Mouse (Mus musculus): ENCODE data around the gene Wdr34.

Wdr34 gene

DNA sequence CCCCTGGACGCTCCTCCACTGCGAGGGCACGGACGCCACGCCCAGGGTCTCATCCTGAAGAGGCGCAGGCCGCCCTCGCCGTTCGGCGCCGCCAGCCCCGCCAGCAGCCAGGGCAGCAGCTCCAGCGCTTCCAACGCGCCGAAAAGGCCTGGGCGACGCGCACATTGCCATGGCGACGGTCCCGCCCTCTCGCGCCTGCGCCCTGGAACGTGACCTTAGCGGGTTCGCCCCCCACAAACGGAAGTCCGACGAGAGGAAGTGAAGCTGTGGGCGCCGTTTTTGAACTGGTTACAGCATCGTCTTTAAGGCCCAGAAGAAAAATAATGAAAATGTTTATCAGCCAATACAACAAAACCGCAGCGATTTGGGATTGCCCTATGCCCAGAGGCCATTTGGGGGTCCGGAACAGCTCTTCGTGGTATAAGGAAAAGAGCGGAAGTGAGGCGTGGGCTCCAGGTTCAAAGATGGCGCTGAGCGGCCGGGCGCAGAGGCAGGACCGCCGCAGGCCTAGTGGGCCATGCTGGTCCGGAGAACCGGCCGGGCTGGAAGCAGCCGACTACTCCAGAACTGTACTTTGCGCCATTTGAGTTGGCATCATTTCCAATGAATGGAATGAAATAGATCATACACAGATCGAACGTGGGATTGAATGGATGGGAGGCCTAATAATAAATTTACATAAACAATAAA lies at the start of gene Wdr34:
Gene Wdr34 (minus strand): TSS at position 183 of the 690 bp plus-strand sequence.
- DNase-seq, result peak; percentile 99

DNA sequence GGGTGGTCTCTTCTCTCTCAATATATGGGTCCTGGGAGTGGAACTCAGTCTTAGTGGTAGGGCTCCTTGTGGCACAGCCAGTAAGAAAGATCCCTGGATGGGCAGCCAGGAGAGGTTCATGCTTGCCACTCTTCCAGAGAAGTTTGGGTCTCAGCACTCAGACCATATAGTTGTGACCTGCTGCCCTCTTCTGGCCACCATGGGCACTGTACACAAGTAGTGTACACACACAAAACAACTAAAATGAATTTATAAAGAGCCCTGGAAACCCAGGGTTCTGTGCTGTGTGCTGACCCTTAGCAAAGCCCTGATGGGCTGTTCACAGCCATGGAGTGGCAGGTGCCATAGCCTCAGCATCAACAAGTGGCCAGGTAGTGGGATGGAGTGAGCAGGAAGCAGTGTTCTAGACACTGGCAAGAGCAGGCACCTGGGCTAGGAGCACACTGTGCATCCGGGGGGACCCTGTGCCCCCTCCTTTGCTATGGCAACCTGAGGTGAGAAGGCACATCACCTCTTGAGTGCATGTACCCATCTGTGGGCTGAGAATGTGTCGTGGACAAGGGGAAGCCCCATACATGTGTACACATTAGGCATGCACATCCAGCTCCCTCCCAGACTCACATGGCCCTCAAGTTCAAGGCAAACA lies 47.3 kb upstream of the Wdr34 start:
- peak; percentile 91 for DNase-seq

DNA sequence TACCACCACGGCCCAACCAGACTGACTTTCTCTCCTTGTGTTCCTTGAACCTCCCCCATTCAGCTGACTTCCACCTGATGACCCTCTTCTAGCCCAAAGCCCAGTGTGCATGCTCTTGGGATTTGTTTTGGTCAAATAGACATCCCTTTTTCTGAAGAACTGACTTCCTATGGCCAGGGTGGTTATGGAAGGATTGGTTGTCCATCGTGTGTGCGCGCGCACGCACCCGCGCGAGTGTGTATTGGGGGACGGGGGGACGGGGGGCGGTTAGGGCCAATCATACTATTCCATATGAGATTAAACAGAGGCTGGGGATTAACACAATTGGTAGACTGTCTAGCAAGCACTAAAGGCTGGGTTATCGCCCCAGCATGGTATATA lies 45.5 kb upstream of the Wdr34 start:
- DNase-seq, result no peak

GRCm38 (mm10) chr2:30093471-30094207 lies 45.0 kb upstream of the Wdr34 start, which contains the start of gene Zdhhc12:
TSS of gene Zdhhc12 (minus strand) at chr2:30093648.
- DNase-seq, result peak; percentile 100

GRCm38 (mm10) chr2:30092280-30092918 lies 43.7 kb upstream of the Wdr34 start:
- peak; percentile 93 for DNase-seq

DNA sequence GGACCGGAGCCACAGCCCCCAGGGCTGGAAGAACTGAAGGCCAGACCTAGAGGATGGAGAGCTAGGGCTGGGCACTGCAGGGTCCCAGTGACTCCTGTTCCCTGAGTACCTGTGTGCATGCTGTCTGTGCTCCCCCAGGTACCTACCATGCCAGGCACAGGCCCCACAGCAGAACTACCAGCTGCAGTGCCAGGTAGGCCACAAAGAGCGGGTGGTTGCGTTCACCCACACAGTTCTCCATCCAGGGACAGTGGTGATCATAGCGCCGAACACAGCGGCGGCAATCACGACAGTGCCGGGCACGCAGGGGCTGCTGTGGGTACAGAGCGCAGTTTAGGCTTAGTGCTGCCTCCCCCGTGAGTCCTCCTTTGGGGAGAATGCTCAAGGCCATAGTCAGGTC lies 42.8 kb upstream of the Wdr34 start:
- DNase-seq, result peak; percentile 92

GRCm38 (mm10) chr2:30087310-30087709 lies 38.6 kb upstream of the Wdr34 start:
- no peak for DNase-seq

GRCm38 (mm10) chr2:30084632-30085031 lies 36.0 kb upstream of the Wdr34 start:
- DNase-seq, result no peak

- DNase-seq, result peak; percentile 90
Observed at GRCm38 (mm10) chr2:30084113-30084512, 35.4 kb upstream of the Wdr34 start.

DNA sequence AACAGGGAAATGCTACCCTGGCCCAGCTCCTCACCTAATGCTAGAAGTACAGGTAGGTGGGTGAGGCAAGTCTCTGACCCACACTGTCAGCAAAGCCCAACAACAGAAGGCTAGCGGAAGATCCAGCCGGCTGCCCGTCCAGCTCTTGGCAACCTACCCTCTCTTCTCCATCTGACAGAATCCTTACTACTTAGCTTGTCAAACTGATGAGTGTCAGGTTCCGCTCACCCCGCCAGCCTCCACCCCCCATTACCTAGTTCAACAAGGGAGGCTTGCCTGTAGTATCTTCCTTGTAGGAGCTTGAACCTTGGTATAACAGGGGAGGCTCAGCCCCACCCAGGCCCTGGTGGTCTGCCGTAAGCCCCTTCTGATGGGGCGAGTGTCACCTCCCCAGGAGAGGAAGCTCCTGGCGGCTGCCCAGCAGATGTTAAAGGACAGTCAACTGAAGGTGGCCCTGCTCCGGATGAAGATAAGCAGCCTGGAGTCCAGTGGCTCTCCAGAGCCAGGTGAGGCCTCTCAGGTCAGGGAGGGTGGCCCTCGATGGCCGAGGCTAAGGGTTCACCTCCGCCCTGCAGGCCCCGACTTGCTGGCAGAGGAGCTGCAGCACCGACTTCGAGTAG lies 31.6 kb upstream of the Wdr34 start:
- DNase-seq, result peak; percentile 92

GRCm38 (mm10) chr2:30078760-30079159 lies 30.1 kb upstream of the Wdr34 start:
- DNase-seq, result peak; percentile 90

GRCm38 (mm10) chr2:30078349-30078712 lies 29.6 kb upstream of the Wdr34 start:
- peak; percentile 99 for DNase-seq

DNA sequence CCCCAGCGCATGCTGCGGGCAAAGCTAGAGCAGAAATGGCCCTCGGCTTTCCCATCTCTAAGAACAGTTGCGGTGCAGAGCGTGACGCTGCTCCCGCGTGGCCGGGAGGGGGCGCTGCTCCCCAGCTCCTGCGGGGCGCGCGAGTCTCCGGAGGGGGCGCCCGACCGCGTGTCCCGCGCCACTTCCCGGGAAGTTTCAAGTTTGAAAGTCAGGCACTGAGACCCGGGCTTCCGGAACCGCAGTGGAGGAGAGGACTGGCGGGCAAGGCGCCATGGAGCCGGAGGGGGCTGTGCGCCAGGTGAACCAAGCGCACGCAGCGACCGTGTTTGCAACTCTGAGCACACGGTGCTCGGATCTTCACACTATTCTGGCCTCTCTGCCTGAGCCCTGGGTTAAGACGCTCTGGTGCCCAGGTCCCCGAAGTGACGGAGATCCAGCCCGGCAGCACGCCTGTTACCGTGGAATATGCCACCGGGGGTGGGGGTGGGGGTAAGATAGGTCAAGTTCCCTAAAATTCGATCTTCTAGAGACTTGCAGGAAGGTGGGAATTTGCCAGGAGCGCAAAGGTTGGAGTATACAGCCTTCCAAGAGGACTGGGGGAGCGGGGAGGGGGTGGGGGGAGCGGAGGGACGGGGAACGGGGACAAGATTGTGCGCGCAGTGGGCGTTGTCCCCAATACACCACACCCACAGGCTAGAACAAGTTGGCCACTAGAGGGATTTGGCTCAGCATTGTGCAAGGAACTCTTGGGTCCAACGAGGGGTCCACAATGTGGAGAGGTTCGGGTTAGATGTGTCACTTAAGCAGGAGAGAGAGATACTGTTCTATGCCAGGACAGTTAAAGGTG lies 29.0 kb upstream of the Wdr34 start, which contains the start of gene Pkn3:
Gene Pkn3 (plus strand): TSS at position 183 of the 847 bp plus-strand sequence.
- DNase-seq, result peak; percentile 98

DNA sequence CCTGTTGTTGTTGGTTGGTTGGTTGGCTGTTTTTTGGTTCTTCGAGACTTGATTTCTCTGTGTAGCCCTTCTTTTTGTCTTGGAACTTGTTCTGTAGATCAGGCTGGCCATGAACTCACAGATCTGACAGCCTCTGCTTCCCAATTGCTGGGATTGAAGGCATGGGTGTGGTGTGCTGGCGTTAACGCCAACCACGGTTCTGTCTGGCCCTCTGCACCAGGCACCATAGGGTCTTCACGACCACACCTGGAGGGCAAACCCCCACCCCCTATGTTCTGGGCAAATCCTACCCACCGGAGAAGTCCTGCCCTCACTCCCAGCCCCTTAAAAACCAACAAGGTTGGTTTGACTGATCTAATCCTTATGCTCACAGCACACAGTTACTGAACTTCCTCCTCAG lies 28.3 kb upstream of the Wdr34 start:
- peak; percentile 92 for DNase-seq

DNA sequence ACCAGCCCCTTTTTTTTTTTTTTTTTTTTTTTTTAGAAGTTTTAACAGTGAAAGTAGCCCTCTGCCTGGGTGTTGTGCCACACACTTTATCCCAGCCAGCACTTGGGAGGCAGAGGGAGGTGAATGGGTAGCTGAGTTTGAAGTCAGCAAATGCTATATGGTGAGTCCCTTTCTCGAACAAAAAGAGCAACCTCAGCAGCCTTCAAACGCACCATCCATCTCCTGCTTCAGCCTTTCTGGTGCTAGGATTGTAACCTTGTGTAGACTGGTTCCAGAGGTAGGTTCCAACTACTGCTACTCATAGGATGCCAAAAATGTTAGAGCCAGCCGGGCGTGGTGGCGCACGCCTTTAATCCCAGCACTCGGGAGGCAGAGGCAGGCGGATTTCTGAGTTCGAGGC lies 27.8 kb upstream of the Wdr34 start:
- DNase-seq, result no peak

- DNase-seq, result no peak
Observed at GRCm38 (mm10) chr2:30075625-30076024, 26.9 kb upstream of the Wdr34 start.

DNA sequence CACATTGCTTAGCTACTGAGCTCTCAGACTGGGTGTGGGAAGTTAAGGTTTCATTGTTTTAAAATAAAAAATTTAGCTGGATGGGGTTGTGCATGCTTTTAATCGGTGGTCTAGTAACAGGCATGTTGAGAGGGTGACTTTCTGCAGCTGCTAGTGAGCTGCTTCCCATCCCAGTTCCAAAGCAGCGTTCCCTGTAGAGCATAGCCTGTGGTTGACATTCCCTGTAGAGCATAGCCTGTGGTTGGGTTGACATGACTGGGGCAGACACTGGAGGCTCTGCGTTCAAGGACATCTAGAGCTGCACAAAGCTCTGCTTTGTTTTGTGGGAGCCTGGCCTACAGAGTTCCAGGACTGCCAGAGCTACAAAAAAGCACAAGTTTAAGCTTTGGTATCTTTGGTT lies 24.6 kb upstream of the Wdr34 start:
- DNase-seq, result no peak

- no peak for DNase-seq
Observed at GRCm38 (mm10) chr2:30072875-30073274, 24.2 kb upstream of the Wdr34 start.

DNA sequence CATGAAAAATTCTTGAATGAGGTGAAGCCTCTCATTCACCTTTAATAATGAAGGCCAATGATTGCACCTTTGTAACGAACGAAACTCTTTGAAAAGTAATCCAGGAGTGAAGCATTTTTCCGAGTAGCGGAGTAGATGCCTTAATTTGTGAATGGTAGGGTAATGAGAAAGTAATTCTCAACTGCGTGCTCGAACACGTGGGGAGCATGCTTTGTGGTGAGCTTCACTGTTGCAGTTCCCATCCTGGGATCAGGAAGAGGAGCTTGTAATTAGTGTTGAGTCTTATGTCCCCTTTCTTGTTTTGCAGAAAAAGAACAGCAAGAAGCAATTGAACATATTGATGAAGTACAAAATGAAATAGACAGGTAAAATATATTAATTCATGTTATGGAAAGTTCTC lies 19.3 kb upstream of the Wdr34 start:
- DNase-seq, result no peak

DNA sequence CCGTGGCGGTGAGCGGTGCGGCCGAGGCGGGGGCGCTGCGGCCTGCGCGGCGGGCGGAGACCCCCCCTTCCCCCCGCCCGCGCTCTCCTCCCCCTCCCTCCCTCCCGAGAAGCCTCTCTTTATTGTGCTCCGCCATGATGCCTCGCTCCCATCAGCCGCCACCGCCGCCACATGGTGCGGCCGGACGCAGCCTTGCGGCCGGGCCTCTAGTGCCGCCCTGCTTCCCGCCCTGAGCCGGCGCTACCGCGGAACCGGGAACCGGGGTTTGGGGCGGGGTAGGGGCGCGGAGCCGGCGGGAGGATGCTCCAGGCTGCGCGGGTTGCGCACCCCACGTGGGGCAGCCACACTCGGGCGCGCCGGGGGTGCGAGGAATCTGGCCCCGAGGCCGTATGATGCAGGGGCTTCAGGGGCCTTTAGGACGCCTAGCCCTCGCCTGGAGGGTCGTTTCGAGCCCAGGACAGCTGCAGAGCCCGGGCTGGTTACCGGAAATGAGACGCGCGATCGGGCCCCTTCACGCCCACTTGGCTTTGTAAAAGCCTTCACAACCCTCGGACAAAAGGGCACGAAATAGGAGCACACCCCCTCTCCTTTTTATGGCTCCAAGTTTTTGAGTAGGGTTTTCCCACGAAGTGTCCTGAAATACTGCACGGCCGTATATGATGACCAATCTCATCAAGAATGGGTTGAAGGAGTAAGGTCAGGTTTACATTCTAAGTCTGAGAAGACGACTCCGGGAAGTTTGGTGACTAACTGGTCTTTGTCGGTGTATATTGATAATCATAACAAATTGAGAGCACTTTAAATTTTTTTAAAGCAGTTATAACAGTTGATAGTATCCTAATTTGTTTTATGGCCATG lies 18.6 kb upstream of the Wdr34 start:
- DNase-seq, result peak; percentile 97
